Mouse (Mus musculus): ENCODE measurements around the gene Rbm15. TPM values are rescaled to one million over a fixed set of nuclear protein-coding genes. Genes with fewer than 3 reads are reported as not detected.

Gene Rbm15
- polyA plus RNA-seq, 1 experiment from 2014 or later, result 16.7 TPM

- Histone ChIP-seq H3K27ac (ENCODE audit: low read depth) (no peak overlapping the region), H3K4me1 (replicated peaks; ENCODE audit: control insufficient read depth, insufficient read depth, low read length) (peaks cover 9% of the 10 kb centered on the region), H3K4me3 (ENCODE audit: low read depth, low read length) (no peak overlapping the region), H3K9me3 (ENCODE audit: control insufficient read depth, low read length) (no peaks in the 10 kb centered on the region), H3K4me2 (ENCODE audit: low read length) (no peak overlapping the region), H3K27me3 (replicated peaks; ENCODE audit: control insufficient read depth, insufficient read depth, low read length) (no peaks in the 10 kb centered on the region), H3K9ac (ENCODE audit: low read length) (no peak overlapping the region), H3K36me3 (ENCODE audit: control insufficient read depth, insufficient read depth, low read length) (no peaks in the 10 kb centered on the region)
- no peak for ATAC-seq (replicated peaks; ENCODE audit: low FRiP score, low TSS enrichment, low read depth)
- no peak for DNase-seq (ENCODE audit: low spot score)
- WGBS, result 61% methylated on average over 4 of the region's 4 CpGs
Measured at GRCm38 (mm10) chr3:107275996-107276395, 57.5 kb downstream of the Rbm15 start.

Other genes starting within 250 kb of the Rbm15 start
- gene Kcna2, start 232.5 kb downstream of the Rbm15 start, polyA plus RNA-seq (2014; fragmentation: Nextera tagmentation; extraction: Ambion mirVana), result 0.05 and 0.09 TPM in 2 replicates
- not detected in 2 replicates for gene Kcna10, start 150.6 kb downstream of the Rbm15 start, polyA plus RNA-seq (2014; fragmentation: Nextera tagmentation; extraction: Ambion mirVana)
- gene Cym, start 111.9 kb downstream of the Rbm15 start, polyA plus RNA-seq (2014; fragmentation: Nextera tagmentation; extraction: Ambion mirVana), result 4.5 and 12.9 TPM in 2 replicates
- gene A630076J17Rik, start 103.1 kb downstream of the Rbm15 start, polyA plus RNA-seq (2014; fragmentation: Nextera tagmentation; extraction: Ambion mirVana), result not detected in 2 replicates
- gene Prok1, start 94.0 kb downstream of the Rbm15 start, polyA plus RNA-seq (2014; fragmentation: Nextera tagmentation; extraction: Ambion mirVana), result not detected in 2 replicates
- 196 and 202 TPM in 2 replicates for gene Lamtor5, start 54.8 kb downstream of the Rbm15 start, polyA plus RNA-seq (2014; fragmentation: Nextera tagmentation; extraction: Ambion mirVana)
- gene Slc16a4, start 42.4 kb downstream of the Rbm15 start, polyA plus RNA-seq (2014; fragmentation: Nextera tagmentation; extraction: Ambion mirVana), result 3.7 and 4.0 TPM in 2 replicates
- 0.09 TPM in 1 of 2 replicates, not detected in the other for gene Kcnc4, start 125.9 kb upstream of the Rbm15 start, polyA plus RNA-seq (2014; fragmentation: Nextera tagmentation; extraction: Ambion mirVana)
- gene Slc6a17, start 184.3 kb upstream of the Rbm15 start, polyA plus RNA-seq (2014; fragmentation: Nextera tagmentation; extraction: Ambion mirVana), result 2.0 and 3.3 TPM in 2 replicates
- gene Ubl4b, start 221.4 kb upstream of the Rbm15 start, polyA plus RNA-seq (2014; fragmentation: Nextera tagmentation; extraction: Ambion mirVana), result not detected in 2 replicates

Measured in intestine, embryonic 14.5 days (tissue).